In the genomic region with DNA sequence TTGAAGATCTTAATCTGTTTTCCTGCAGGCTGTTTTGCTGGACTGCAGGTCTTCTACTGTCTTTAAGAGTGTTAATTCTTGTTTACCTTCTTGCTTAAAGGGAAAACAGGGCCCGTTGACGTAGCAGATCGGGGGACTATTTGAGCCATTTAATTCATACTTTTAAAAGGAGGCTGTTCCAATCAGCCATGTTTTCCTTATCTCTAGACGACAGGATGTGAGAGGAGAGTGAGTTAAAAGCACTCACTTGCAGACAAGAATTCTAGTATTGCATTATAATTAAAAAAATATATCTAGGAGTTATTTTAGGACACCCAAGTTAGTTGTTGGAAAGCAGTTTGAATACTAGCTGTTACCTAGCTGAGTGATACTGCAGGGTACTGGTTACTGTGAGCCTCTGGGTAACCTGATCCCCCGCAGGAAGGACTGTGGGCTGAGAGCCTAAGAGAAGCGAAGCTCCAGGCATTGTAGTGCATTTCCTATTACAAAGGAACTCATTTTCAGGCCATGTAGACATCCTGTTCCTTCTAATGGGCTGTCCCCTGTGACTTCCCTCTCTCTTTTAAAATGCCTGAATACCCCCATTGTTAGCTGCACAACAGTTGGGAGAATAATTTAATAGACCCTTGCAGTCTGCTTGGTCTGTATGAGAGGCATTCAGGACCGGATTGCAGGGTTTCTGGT, we compare ENCODE assay signal across 8 mouse cellular contexts. TPM values are rescaled to one million over a fixed set of nuclear protein-coding genes. Genes with fewer than 3 reads are reported as not detected.
A peak's percentile ranks its signal among the peaks of the same experiment; 100 is the strongest.
DNase-seq lines count a peak whose midpoint lies in the region; ATAC-seq and TF ChIP-seq lines count a peak whose summit lies in the region.

No protein-coding gene starts in this region.

- H3K9ac ChIP-seq in liver, adult 2 months (ENCODE audit: low read depth, low read length), result peak overlapping the region; percentile 87
- peak overlapping the region; percentile 85 for H3K9ac ChIP-seq in limb, embryonic 14.5 days (ENCODE audit: low read depth, low read length, severe bottlenecking)
- peak overlapping the region; percentile 87 for H3K9ac ChIP-seq in midbrain, embryonic 16.5 days (ENCODE audit: low read depth, low read length)

- peaks cover 14% of the 10 kb centered on the region for H3K79me2 ChIP-seq in liver, adult 2 months (ENCODE audit: control insufficient read depth, insufficient read depth, low read length)

- H3K4me3 ChIP-seq in liver, adult 2 months (ENCODE audit: insufficient read depth, low read depth, low read length), result peak overlapping the region; percentile 83
- peak overlapping the region; percentile 73 for H3K4me3 ChIP-seq in limb, embryonic 14.5 days (replicated peaks; ENCODE audit: low read length)
- peak overlapping the region; percentile 74 for H3K4me3 ChIP-seq in midbrain, embryonic 16.5 days (ENCODE audit: low read depth, low read length)

- WGBS in liver, adult 2 months, result 1% methylated on average over 7 of the region's 7 CpGs
- 5% methylated on average over 7 of the region's 7 CpGs for WGBS in limb, embryonic 14.5 days
- 3% methylated on average over 7 of the region's 7 CpGs for WGBS in midbrain, embryonic 16.5 days

- no peaks in the 10 kb centered on the region for H3K9me3 ChIP-seq in limb, embryonic 14.5 days (ENCODE audit: control insufficient read depth, low read length)
- no peaks in the 10 kb centered on the region for H3K9me3 ChIP-seq in midbrain, embryonic 16.5 days (replicated peaks; ENCODE audit: control insufficient read depth, low read length, poor library complexity, severe bottlenecking)

- no peaks in the 10 kb centered on the region for H3K27me3 ChIP-seq in liver, adult 2 months (ENCODE audit: control insufficient read depth, insufficient read depth, low read length)
- no peaks in the 10 kb centered on the region for H3K27me3 ChIP-seq in limb, embryonic 14.5 days (ENCODE audit: control insufficient read depth, insufficient read depth, low read length)
- H3K27me3 ChIP-seq in midbrain, embryonic 16.5 days (ENCODE audit: control insufficient read depth, insufficient read depth, low read depth, low read length), result no peaks in the 10 kb centered on the region

- H3K27ac ChIP-seq in liver, adult 2 months (replicated peaks; ENCODE audit: insufficient read depth, low read depth, low read length), result peak overlapping the region; percentile 77
- H3K27ac ChIP-seq in limb, embryonic 14.5 days (replicated peaks; ENCODE audit: low read depth, low read length), result peak overlapping the region; percentile 96
- H3K27ac ChIP-seq in midbrain, embryonic 16.5 days (ENCODE audit: low read length), result peak overlapping the region; percentile 91

- H3K36me3 ChIP-seq in liver, adult 2 months (ENCODE audit: control insufficient read depth, insufficient read depth, low read length), result peaks cover 10% of the 10 kb centered on the region
- peaks cover 8% of the 10 kb centered on the region for H3K36me3 ChIP-seq in limb, embryonic 14.5 days (ENCODE audit: control insufficient read depth, insufficient read depth, low read length)
- H3K36me3 ChIP-seq in midbrain, embryonic 16.5 days (ENCODE audit: control insufficient read depth, insufficient read depth, low read length), result no peaks in the 10 kb centered on the region

- intact Hi-C loops in heart, postnatal 36 days (cut with DNase I), result loop anchor here (1.0 to 5.0 kb wide), 2 partner anchors 36 to 177 kb away; no protein-coding TSS in a partner anchor

- H3K4me1 ChIP-seq in liver, adult 2 months (ENCODE audit: control insufficient read depth, insufficient read depth, low read length), result peaks cover 16% of the 10 kb centered on the region
- peaks cover 39% of the 10 kb centered on the region for H3K4me1 ChIP-seq in limb, embryonic 14.5 days (ENCODE audit: control insufficient read depth, insufficient read depth, low read length)
- H3K4me1 ChIP-seq in midbrain, embryonic 16.5 days (ENCODE audit: control insufficient read depth, insufficient read depth, low read length), result peaks cover 37% of the 10 kb centered on the region

- ATAC-seq in limb, embryonic 14.5 days (ENCODE audit: low FRiP score, low read depth), result no peak
- no peak for ATAC-seq in midbrain, embryonic 16.5 days

- no peak for TF ChIP-seq POLR2A in liver, adult 2 months (IDR thresholded peaks at IDR 0.05; ENCODE audit: extremely low read depth, insufficient read depth, low read length)
- TF ChIP-seq POLR2A in limb, embryonic 14.5 days (IDR thresholded peaks at IDR 0.05; ENCODE audit: borderline replicate concordance, extremely low read depth, insufficient read depth, insufficient read length), result no peak

- H3K4me2 ChIP-seq in limb, embryonic 14.5 days (replicated peaks; ENCODE audit: low read depth, low read length, severe bottlenecking), result peak overlapping the region; percentile 94
- peak overlapping the region; percentile 78 for H3K4me2 ChIP-seq in midbrain, embryonic 16.5 days (ENCODE audit: low read length)

- DNase-seq in liver, adult 2 months (ENCODE audit: extremely low read depth, low read depth, low spot score), result peak; percentile 51
- no peak for DNase-seq in liver
- DNase-seq in embryo, embryonic 11 days, result peak; percentile 79
- DNase-seq in heart, postnatal 36 days, result peak; percentile 47 to 54
- peak; percentile 67 for DNase-seq in limb, embryonic 14.5 days (ENCODE audit: low spot score)
- DNase-seq in left cerebral cortex, adult 8-10 months (ENCODE audit: low spot score in 2 of 2), result no peak
- DNase-seq in urinary bladder, postnatal 25 days (ENCODE audit: low spot score), result no peak

- no peak for TF ChIP-seq CTCF in liver, adult 2 months (IDR thresholded peaks at IDR 0.05; ENCODE audit: low read depth, low read length)

RNA-seq across cellular contexts. Expression of a gene that starts 2.1 kb away (rescaled TPM):
- 29.3 and 29.9 TPM in 2 replicates for total RNA-seq in liver, adult 2 months (2014; rRNA removed)
- 45.5 and 48.4 TPM in 2 replicates for polyA plus RNA-seq in liver, adult 2 months (2012; rRNA removed)
- total RNA-seq in heart, postnatal 36 days (2021), result 10 to 100 TPM; 16.2 to 21.7 TPM
- 60.2 and 78.3 TPM in 2 replicates for polyA plus RNA-seq in limb, embryonic 14.5 days (2012; rRNA removed)
- polyA plus RNA-seq in limb, embryonic 14.5 days (2014; fragmentation: Nextera tagmentation; extraction: Ambion mirVana), result 64.7 and 67.7 TPM in 2 replicates
- 28.7 and 32.9 TPM in 2 replicates for polyA plus RNA-seq in midbrain, embryonic 16.5 days (2015; fragmentation: Nextera tagmentation; extraction: Ambion mirVana)
- 10 to 100 TPM; 46.0 to 76.2 (median 60.7) TPM for total RNA-seq in left cerebral cortex, adult 8-10 months (2022)

Comparison
In these comparisons a context has a peak if more than half of its experiments do, and no peak if none do; other contexts are left out.
1. DNase-seq: peak in liver, adult 2 months (single experiment), embryo, embryonic 11 days (single experiment), heart, postnatal 36 days (2 of 2) and limb, embryonic 14.5 days (single experiment); none in liver (single experiment), left cerebral cortex, adult 8-10 months (0 of 2) and urinary bladder, postnatal 25 days (single experiment).
2. Peak in every context shown above with its lines, with median percentiles within 50 percentile points of each other: H3K27ac ChIP-seq, H3K4me3 ChIP-seq and H3K9ac ChIP-seq.